Mouse (Mus musculus) megakaryocyte, adult 5-6 weeks (primary cell): ENCODE results near the gene Trp53. TPM values are rescaled to one million over a fixed set of nuclear protein-coding genes. Genes with fewer than 3 reads are reported as not detected.
A peak's percentile ranks its signal among the peaks of the same experiment; 100 is the strongest.
"Not testable (repeated sequence)": the region's sequence is repeated elsewhere in the genome, so short reads cannot be mapped to it uniquely, and the experiment has no call there.

ENCODE experiments used
- ATAC-seq: 2 replicates; pipeline ENCODE4 v1.8.0; 2016; ENCODE audit warnings: mild to moderate bottlenecking, inconsistent platforms; ENCODE audit not compliant: poor library complexity, severe bottlenecking
- total RNA-seq, 2 experiments: library from RNA; stranded (forward) in 1 of 2; stranded (reverse) in 1 of 2; fragments of 153-499, 151-499 nt in 1 of 2; fragments of 221-1000, 200-1000 nt in 1 of 2; gene quantifications; 2 replicates each; pipeline versions ENCODE4 v1.2.3 to v1.2.4; 2015 to 2017

The Trp53 gene
- total RNA-seq, 2 experiments from 2014 or later: 21.8 to 59.2 TPM

- ATAC-seq: no peak
Measured at GRCm38 (mm10) chr11:69592799-69593198, 12.6 kb downstream of the Trp53 start.

GRCm38 (mm10) chr11:69594853-69595252, 14.7 kb downstream of the Trp53 start:
- no peak for ATAC-seq

- ATAC-seq: no peak
Measured at GRCm38 (mm10) chr11:69599436-69599835, 19.3 kb downstream of the Trp53 start.

- no peak for ATAC-seq
Measured at GRCm38 (mm10) chr11:69600098-69600497, 19.9 kb downstream of the Trp53 start.

- ATAC-seq: no peak
Measured at GRCm38 (mm10) chr11:69601768-69602167, 21.6 kb downstream of the Trp53 start.

- ATAC-seq: no peak
Measured at GRCm38 (mm10) chr11:69603516-69603915, 23.4 kb downstream of the Trp53 start.

GRCm38 (mm10) chr11:69604347-69604746, 24.2 kb downstream of the Trp53 start:
- ATAC-seq: no peak

- 0 out of 2 replicates have a peak, but pooled peaks have one; percentile 41 for ATAC-seq
Measured at GRCm38 (mm10) chr11:69604795-69605664, 24.9 kb downstream of the Trp53 start.

GRCm38 (mm10) chr11:69605726-69606490, 25.7 kb downstream of the Trp53 start, which contains the start of gene Atp1b2:
Gene Atp1b2 (minus strand): TSS chr11:69605942.
- ATAC-seq: peak; percentile 77

GRCm38 (mm10) chr11:69606491-69606795, 26.3 kb downstream of the Trp53 start:
- ATAC-seq: no peak

- ATAC-seq: no peak
Measured at GRCm38 (mm10) chr11:69606832-69607231, 26.7 kb downstream of the Trp53 start.

- ATAC-seq: no peak
Measured at GRCm38 (mm10) chr11:69608525-69608924, 28.4 kb downstream of the Trp53 start.

- no peak for ATAC-seq
Measured at GRCm38 (mm10) chr11:69609416-69609815, 29.3 kb downstream of the Trp53 start.

- ATAC-seq: no peak
Measured at GRCm38 (mm10) chr11:69610899-69611298, 30.7 kb downstream of the Trp53 start.

- ATAC-seq: peak; percentile 67
Measured at GRCm38 (mm10) chr11:69613553-69614256, 33.5 kb downstream of the Trp53 start.

- not testable (repeated sequence) for ATAC-seq
Measured at GRCm38 (mm10) chr11:69614257-69614588, 34.1 kb downstream of the Trp53 start.

- no peak for ATAC-seq
Measured at GRCm38 (mm10) chr11:69616781-69617180, 36.6 kb downstream of the Trp53 start.

- no peak for ATAC-seq
Measured at GRCm38 (mm10) chr11:69617805-69618204, 37.6 kb downstream of the Trp53 start, which contains the start of gene Shbg. Gene Shbg (minus strand): TSS chr11:69617905.

- ATAC-seq: no peak
Measured at GRCm38 (mm10) chr11:69620394-69621081, 40.4 kb downstream of the Trp53 start.

GRCm38 (mm10) chr11:69621571-69622268, 41.6 kb downstream of the Trp53 start, which contains the start of gene Sat2:
Gene Sat2 (plus strand): TSS chr11:69622024.
- no peak for ATAC-seq
